Mouse (Mus musculus): ENCODE results near the gene Rap1gap.

DNA sequence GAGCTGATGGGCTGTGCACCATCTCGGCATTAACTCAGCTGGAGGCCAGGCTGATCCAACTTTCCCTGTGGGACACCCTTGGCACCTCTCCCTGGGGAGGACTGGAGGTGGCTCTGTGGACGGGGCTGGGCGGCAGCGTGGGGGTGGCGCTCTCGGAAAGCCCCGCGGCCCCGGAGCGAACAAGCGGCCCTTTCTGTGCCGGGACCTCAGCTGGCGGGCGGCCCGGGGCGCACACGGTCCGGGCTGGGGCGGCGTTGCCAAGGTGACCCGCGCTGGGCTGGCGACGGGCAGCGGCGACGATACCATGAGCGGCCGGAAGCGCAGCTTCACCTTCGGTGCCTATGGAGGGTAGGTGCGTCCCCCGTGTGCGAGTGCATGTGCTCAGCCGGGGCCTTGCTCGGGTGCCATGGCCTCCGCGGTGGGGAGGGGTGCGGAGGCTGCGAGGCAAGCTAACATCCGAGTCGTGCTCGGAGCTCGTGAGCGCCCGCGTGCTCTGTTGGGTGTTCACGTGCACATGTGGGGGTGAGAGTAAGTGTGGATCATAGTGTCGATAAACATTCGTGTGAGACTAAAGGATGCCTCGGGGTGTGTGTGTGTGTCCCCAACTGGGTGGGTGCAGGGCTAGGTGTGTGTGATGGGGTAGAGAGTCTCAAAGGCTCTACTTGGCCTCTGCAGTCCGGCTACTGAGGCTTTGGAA, 17.0 kb downstream of the Rap1gap start:
- TF ChIP-seq POLR2AphosphoS2 (IDR thresholded peaks at IDR 0.05; ENCODE audit: insufficient read length, low read depth) (no peak), MAX (IDR thresholded peaks at IDR 0.05; ENCODE audit: low read depth) (no peak)
